Mouse (Mus musculus) CD4-positive, CD25-positive, alpha-beta regulatory T cell, adult 4 months (primary cell): ENCODE measurements around the gene Lrmda. TPM values are rescaled to one million over a fixed set of nuclear protein-coding genes. Genes with fewer than 3 reads are reported as not detected.
"Not testable (repeated sequence)": the region's sequence is repeated elsewhere in the genome, so short reads cannot be mapped to it uniquely, and the experiment has no call there.

Experiments
- ATAC-seq: one replicate; pipeline ENCODE4 v1.8.0; 2017
- polyA plus RNA-seq, 2 experiments: library from polyadenylated mRNA; unstranded; fragments of 100-300 nt; shearing (Covaris generic); gene quantifications; one replicate each; pipeline ENCODE4 v1.2.1; 2017

Gene Lrmda
- polyA plus RNA-seq, 2 experiments from 2014 or later = not detected

GRCm38 (mm10) chr14:22514362-22515084 lies 495.0 kb downstream of the Lrmda start:
- no peak for ATAC-seq

- ATAC-seq = no peak
Observed at GRCm38 (mm10) chr14:22530706-22531105, 511.2 kb downstream of the Lrmda start.

GRCm38 (mm10) chr14:22533501-22533900 lies 514.0 kb downstream of the Lrmda start:
- ATAC-seq = no peak

DNA sequence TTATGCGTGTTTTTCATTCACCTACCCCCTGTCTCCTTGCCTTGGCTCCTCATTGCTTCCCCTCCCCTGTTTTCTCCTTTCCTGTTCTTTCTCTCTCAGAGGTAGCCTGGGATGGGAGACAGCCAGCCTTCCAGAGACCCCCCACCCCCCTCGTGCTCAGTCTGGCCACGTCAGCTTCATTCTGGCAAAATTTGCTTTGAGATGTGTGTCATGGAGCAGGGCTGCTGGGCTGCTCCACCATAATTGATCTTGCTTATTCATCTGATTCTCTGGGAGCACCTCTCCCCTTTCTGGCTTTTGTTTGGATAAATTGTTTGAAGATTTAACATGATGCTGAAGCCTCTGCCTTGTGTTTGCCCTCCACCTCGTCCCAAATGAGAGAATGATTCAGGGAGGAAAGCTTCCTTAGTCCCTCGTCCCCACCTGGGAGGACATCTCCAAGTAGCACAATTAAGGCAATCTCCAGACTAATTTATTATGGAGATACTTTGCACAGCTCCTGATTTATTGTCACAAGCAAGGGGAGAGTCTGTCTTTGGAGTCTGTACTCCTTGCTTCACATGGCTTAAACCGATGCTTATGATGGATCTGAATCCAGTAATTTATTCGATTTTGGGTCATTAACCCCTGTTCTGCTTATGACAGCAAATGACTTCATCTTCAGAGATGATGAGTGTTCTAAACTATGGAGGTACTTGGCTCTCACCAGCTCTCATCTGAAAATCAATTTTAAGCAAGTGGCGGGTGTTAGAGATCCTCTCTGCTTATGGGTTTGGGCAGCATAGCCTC lies 526.6 kb downstream of the Lrmda start:
- ATAC-seq = no peak

GRCm38 (mm10) chr14:22546676-22546984 lies 527.1 kb downstream of the Lrmda start:
- ATAC-seq = no peak

GRCm38 (mm10) chr14:22548286-22548685 lies 528.8 kb downstream of the Lrmda start:
- ATAC-seq = no peak

GRCm38 (mm10) chr14:22549166-22549565 lies 529.7 kb downstream of the Lrmda start:
- no peak for ATAC-seq

- no peak for ATAC-seq
Observed at GRCm38 (mm10) chr14:22552358-22552757, 532.8 kb downstream of the Lrmda start.

DNA sequence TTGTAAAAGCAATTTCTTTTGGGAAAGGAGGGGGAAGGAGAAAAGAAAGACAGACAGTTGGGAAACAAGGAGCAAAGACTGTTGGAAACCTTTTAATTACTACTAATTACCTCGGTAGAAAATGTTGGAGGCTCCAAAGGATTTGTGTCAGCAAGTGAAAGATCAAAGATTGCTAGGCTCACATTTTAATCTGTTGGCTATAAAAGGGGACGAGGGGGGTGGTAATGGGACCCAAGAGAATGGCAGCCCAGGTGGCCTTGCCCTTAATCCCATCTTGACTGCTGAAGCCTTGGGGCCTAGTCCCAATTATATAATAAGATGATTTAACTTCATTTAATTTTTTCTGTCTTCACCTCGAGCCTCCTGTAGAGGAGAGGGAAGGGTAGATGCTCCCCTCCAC lies 533.3 kb downstream of the Lrmda start:
- ATAC-seq = no peak

GRCm38 (mm10) chr14:22553717-22554116 lies 534.2 kb downstream of the Lrmda start:
- ATAC-seq = no peak

GRCm38 (mm10) chr14:22572486-22572885 lies 553.0 kb downstream of the Lrmda start:
- no peak for ATAC-seq

DNA sequence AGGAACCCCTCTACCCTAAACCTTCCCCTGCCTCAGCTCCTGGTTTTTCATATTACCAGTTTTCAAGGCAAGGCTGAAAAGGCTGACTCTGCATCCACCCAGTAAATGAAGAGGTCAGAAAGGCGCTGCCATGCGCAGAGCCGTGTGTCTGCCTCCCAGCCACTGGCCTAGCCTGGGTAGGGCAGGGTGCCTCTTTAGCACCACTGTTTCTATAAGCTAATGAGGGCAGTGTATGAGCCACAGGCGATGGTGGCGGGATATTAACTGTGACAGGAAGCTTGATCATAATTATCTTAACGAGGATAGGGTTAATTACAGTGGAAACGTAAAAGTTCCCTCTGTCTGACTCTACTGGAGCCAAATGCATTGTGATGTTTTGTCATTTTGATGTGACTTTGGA lies 554.1 kb downstream of the Lrmda start:
- ATAC-seq = no peak

- ATAC-seq = no peak
Observed at GRCm38 (mm10) chr14:22574006-22574405, 554.5 kb downstream of the Lrmda start.

- no peak for ATAC-seq
Observed at GRCm38 (mm10) chr14:22576441-22576840, 556.9 kb downstream of the Lrmda start.

GRCm38 (mm10) chr14:22577411-22578037 lies 558.0 kb downstream of the Lrmda start:
- ATAC-seq = no peak

DNA sequence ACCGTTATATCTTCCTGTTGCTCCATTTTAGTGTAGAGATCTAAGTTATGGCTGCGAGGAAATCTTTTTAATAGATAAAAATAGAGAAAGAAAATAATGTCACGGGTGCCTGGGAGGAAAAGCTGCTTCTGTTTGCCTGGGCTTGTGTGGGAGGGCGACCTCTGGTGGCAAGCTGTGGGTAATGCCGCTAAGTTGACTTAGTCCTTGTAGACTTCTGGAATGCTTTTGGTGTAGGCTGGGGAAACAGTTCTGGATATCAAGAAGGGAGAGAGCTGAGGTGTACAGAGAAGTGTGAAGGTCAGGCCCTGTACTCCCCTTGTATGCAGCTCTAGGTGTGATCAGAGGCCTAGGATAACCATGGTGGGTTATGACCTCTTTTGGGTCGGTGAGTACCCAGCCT lies 558.7 kb downstream of the Lrmda start:
- no peak for ATAC-seq

- no peak for ATAC-seq
Observed at GRCm38 (mm10) chr14:22578986-22579385, 559.5 kb downstream of the Lrmda start.

DNA sequence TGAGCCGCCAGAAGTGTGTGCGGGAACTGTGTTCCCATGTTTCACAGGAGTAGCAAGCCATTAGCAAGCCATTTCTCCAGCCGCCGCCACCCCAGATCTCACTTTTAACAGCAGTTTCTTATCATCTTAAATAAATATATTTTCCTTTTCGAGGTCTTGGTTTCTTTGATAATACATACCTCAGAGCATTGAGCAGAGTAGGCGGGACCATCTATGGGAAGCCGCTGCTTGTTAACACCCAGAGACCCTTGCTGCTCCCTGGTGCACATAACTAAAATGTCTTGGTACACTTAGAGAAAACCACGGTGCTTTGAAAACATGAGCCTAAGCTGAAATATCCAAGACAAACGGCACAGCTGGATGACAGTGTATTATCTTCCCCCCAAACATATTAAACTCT lies 562.6 kb downstream of the Lrmda start:
- no peak for ATAC-seq

DNA sequence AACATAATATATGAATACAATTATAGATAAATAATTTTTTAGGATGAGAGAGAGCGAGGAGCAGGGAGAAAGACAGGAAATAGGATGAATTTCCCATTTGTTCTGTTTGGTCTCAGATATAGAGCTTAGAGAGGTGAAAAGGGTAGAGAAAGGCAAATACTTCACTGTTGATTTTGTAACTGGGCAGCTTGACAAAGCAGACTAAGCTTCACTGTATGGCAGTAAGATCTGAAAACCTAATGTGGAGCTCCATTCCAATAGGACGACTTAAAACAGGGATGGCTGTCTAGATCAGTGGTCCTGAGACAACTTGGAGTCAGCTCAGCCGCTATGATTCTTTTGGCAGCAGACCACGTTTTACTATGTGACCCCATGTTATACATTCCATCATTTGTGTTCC lies 566.8 kb downstream of the Lrmda start:
- ATAC-seq = no peak

DNA sequence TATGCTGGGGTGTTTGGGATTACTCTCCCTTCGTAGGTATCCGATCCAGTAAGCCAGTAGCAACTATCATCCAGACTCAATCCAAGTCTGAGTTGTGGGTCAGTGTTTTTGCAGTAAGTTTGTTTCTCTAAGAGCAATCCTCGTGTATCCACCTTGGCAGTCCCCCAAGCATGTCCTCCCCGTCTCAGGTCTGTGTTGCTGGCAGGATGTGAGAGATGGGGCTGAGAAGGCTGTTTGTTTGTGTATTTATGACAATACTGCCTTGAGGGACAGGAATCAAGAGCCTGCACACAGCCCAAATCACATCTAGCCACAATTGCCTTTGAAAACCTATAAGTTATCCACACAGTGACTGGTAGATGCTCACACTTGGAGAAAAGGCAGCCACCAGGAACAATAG lies 567.3 kb downstream of the Lrmda start:
- ATAC-seq = no peak

- ATAC-seq = no peak
Observed at GRCm38 (mm10) chr14:22587285-22587957, 567.9 kb downstream of the Lrmda start.

- no peak for ATAC-seq
Observed at GRCm38 (mm10) chr14:22587958-22588296, 568.4 kb downstream of the Lrmda start.

- not testable (repeated sequence) for ATAC-seq
Observed at GRCm38 (mm10) chr14:22588394-22588793, 568.9 kb downstream of the Lrmda start.
